Mouse (Mus musculus) forebrain, postnatal 0 days (tissue): ENCODE measurements at regions not wholly inside any gene's neighbourhood (a gene's known extent, or its start where the extent isn't known, plus 50 kb on each side); places are given as distances from the start of the nearest gene placed in this dataset.

ENCODE experiments used
- ATAC-seq: fragments of 200-750 bp; cut with Nextera tagmentation; 2 replicates; pipeline ENCODE4 v1.8.0; 2017; ENCODE audit warnings: mild to moderate bottlenecking, moderate library complexity
- DNase-seq: peaks from one replicate; pipeline ENCODE4 v3.0.0-alpha.2; 2015
- H3K27ac ChIP-seq: fragments of 300-500 bp; sonication (generic); 2 replicates; pipeline ENCODE4 v1.5.1; 2014; ENCODE audit warnings: low read depth, mild to moderate bottlenecking, antibody characterized with exemption, low read length, moderate library complexity, mixed read lengths
- H3K27me3 ChIP-seq: fragments of 300-500 bp; sonication (generic); 2 replicates; pipeline ENCODE4 v1.6.1; 2014; ENCODE audit warnings: mild to moderate bottlenecking, low read length, mixed read lengths; ENCODE audit not compliant: insufficient read depth
- H3K36me3 ChIP-seq: fragments of 300-500 bp; sonication (generic); 2 replicates; pipeline ENCODE4 v1.6.1; 2014; ENCODE audit warnings: mild to moderate bottlenecking, moderate library complexity; ENCODE audit not compliant: insufficient read depth
- H3K4me1 ChIP-seq: fragments of 300-500 bp; sonication (generic); 2 replicates; pipeline ENCODE4 v1.6.1; 2014; ENCODE audit warnings: antibody characterized with exemption; ENCODE audit not compliant: insufficient read depth
- H3K4me2 ChIP-seq: fragments of 300-500 bp; sonication (generic); 2 replicates; pipeline ENCODE4 v1.6.1; 2014; ENCODE audit warnings: low read depth, mild to moderate bottlenecking, moderate library complexity
- H3K4me3 ChIP-seq: fragments of 300-500 bp; sonication (generic); 2 replicates; pipeline ENCODE4 v1.5.1; 2014; ENCODE audit warnings: low read depth, low read length, mixed read lengths
- H3K9ac ChIP-seq: fragments of 300-500 bp; sonication (generic); 2 replicates; pipeline ENCODE4 v1.6.1; 2014; ENCODE audit warnings: mild to moderate bottlenecking
- H3K9me3 ChIP-seq: fragments of 300-500 bp; sonication (generic); 2 replicates; pipeline ENCODE4 v1.6.1; 2016; ENCODE audit warnings: low read length
- CTCF ChIP-seq: sonication (generic); IDR thresholded peaks from 2 replicates; pipeline ENCODE4 v1.5.1; 2016; ENCODE audit warnings: antibody characterized with exemption, control low read depth, low read depth
- WGBS: fragments of 180-500 bp; shearing (Covaris S2); extraction: QIAGEN DNeasy Blood & Tissue Kit; methylation state at CpG from one replicate; pipeline ENCODE4 v1.1.7; 2014; 5-methylcytosine and 5-hydroxymethylcytosine counted together

DNA sequence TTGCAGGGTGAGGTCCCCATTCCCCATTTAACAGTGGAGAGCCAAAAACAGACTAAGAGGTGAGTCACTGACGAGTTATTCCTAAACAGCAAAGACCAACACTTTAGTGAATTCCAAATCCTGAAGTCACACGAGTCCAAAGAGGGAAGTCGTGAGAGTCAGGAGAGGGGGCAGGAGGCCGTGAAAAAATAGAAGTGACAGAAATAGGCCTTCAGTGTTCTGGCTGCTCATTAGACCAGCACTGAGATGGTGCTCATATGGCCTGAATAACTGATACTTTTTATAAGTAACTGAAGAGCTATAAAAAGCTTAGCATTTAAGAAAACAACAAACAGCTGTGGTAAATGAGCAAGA, 68.5 kb upstream of the Bach2 start:
- Histone ChIP-seq H3K27me3 (no peaks in the 10 kb centered on the region), H3K36me3 (no peaks in the 10 kb centered on the region), H3K27ac (no peak overlapping the region), H3K4me3 (no peak overlapping the region), H3K9me3 (no peaks in the 10 kb centered on the region), H3K9ac (no peak overlapping the region), H3K4me2 (no peak overlapping the region), H3K4me1 (no peaks in the 10 kb centered on the region)
- no peak for ATAC-seq
- WGBS: 54% methylated on average over 4 of the region's 4 CpGs
- no peak for TF ChIP-seq CTCF
- no peak for DNase-seq

DNA sequence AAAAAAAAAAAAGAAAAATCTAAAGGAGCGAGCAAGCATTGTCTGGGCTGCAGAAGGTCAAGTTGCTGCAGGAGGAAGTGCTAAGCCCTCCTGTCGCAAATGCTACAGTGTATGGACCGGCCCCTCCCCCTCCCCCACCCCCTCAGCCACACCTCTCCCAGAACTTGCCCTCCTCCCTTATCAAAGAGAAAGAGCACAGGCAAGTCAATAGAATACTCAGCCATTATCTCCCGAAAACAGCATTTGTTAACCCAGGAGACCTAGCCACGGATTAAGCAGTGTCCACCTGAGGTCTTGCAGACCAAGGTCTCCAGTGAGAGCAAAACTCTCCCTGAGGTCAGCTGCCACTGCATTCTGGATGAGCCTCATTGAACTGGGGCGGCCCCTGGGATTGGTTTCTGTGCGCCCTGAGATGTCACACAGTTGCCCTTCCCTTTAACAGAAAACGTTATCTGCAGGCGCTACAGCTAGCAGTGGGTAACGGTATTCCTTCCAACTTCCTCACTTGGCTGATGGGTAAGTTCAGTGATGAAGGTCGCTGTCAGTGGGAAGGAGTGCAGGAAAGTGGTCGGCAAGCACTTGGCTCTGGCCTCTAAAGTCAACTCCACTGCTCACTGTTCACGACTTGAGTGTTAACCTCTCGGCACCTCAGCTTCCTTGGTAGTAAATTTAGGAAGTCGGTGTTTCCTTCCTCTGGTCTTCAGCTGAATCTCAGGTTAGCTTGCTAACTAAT, 68.0 kb upstream of the Bach2 start:
- Histone ChIP-seq H3K36me3 (no peaks in the 10 kb centered on the region), H3K4me2 (no peak overlapping the region), H3K9ac (no peak overlapping the region), H3K4me3 (no peak overlapping the region), H3K27me3 (no peaks in the 10 kb centered on the region), H3K4me1 (no peaks in the 10 kb centered on the region), H3K27ac (no peak overlapping the region), H3K9me3 (no peaks in the 10 kb centered on the region)
- ATAC-seq: no peak
- WGBS: 72% methylated on average over 15 of the region's 15 CpGs
- no peak for TF ChIP-seq CTCF
- DNase-seq: no peak

DNA sequence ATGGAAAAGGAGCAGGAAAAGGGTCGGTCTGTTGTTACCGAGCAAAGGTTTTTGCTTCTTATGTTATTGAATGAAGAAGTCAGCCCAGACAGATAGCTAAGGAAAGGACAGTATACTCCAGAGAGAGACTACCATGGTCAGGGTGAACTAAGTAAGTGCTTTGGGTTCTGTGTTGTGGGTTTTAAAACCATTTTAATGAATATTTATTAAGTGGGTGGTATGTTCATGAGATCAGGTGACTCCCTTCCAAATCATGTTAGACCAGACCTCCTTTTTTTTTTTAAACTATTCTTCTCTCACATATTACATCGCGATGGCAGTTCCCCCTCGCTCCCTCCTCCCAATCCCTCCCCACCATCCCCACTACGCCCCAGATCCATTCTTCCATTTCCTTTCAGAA, 67.3 kb upstream of the Bach2 start:
- Histone ChIP-seq H3K9ac (no peak overlapping the region), H3K4me1 (no peaks in the 10 kb centered on the region), H3K4me3 (no peak overlapping the region), H3K36me3 (no peaks in the 10 kb centered on the region), H3K27ac (no peak overlapping the region), H3K4me2 (no peak overlapping the region), H3K9me3 (no peaks in the 10 kb centered on the region), H3K27me3 (no peaks in the 10 kb centered on the region)
- DNase-seq: no peak
- 97% methylated on average over 6 of the region's 6 CpGs for WGBS
- no peak for TF ChIP-seq CTCF
- no peak for ATAC-seq

DNA sequence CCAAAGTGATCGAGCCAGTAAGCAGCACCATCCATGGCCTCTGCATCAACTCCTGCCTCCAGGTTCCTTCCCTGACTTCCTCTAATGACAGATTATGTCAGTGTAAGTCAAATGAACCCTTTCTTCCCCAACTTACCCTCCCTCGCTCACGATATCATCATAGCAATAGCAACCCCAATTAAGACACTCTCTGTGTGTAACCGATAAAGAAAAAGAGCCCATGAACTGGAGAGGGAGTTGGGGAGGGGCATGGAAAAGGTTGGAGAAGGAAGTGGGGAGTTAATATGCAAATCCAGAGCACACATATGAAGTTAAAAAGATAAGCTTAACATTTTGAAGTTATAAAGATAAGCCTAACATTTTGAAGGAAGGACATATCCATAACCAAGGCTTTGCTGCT, 65.6 kb upstream of the Bach2 start:
- H3K4me2 ChIP-seq: no peak overlapping the region
- no peak overlapping the region for H3K27ac ChIP-seq
- no peaks in the 10 kb centered on the region for H3K27me3 ChIP-seq
- H3K4me1 ChIP-seq: no peaks in the 10 kb centered on the region
- no peaks in the 10 kb centered on the region for H3K9me3 ChIP-seq
- WGBS: 77% methylated on average over 4 of the region's 4 CpGs
- DNase-seq: no peak
- no peak overlapping the region for H3K9ac ChIP-seq
- no peak for ATAC-seq
- TF ChIP-seq CTCF: no peak
- H3K4me3 ChIP-seq: no peak overlapping the region
- no peaks in the 10 kb centered on the region for H3K36me3 ChIP-seq

DNA sequence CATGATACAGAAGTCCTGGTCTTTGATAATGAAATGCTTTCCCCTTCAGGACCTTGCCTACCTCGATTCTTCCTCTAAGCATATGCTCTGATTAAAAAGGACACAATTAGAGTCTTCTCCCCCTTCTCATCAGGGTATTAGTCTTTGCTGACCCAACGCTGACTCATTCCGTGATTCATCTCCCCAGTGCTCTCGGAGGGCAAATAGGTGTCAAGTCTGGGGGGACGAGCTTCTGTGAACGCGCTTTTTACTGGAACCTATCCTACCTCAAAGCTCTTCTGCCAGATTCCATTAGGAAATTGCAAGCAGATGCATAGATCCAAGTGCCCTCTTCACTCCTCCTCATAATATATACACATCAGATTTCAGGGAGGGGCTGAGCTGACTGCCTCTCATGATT, 63.8 kb upstream of the Bach2 start:
- DNase-seq: no peak
- H3K36me3 ChIP-seq: no peaks in the 10 kb centered on the region
- no peaks in the 10 kb centered on the region for H3K9me3 ChIP-seq
- H3K27ac ChIP-seq: no peak overlapping the region
- 79% methylated on average over 7 of the region's 7 CpGs for WGBS
- ATAC-seq: no peak
- H3K4me3 ChIP-seq: no peak overlapping the region
- no peaks in the 10 kb centered on the region for H3K27me3 ChIP-seq
- no peaks in the 10 kb centered on the region for H3K4me1 ChIP-seq
- no peak overlapping the region for H3K9ac ChIP-seq
- no peak overlapping the region for H3K4me2 ChIP-seq
- TF ChIP-seq CTCF: no peak

DNA sequence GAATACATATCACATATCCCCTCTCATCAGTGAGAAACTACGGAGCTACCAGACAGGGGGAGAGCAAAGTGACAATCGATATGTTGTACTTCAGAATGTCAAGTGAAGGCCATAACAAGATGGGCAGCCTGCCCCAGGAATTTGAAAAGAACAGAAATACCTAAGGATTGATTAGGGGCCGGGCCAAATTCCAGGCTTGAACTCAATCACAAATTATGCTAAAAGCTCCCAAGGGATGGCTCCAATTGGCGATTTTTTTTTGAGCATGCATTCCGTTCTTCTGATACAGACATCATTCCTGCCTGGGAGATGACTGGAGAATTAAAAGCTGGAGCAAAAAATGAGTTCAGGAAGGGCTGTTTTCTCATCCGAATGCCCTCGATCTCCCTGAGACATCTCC, 63.4 kb upstream of the Bach2 start:
- no peak for DNase-seq
- no peaks in the 10 kb centered on the region for H3K36me3 ChIP-seq
- no peak for ATAC-seq
- 78% methylated on average over 7 of the region's 7 CpGs for WGBS
- no peaks in the 10 kb centered on the region for H3K27me3 ChIP-seq
- H3K9ac ChIP-seq: no peak overlapping the region
- H3K4me2 ChIP-seq: no peak overlapping the region
- TF ChIP-seq CTCF: no peak
- no peaks in the 10 kb centered on the region for H3K4me1 ChIP-seq
- no peaks in the 10 kb centered on the region for H3K9me3 ChIP-seq
- no peak overlapping the region for H3K4me3 ChIP-seq
- H3K27ac ChIP-seq: no peak overlapping the region

DNA sequence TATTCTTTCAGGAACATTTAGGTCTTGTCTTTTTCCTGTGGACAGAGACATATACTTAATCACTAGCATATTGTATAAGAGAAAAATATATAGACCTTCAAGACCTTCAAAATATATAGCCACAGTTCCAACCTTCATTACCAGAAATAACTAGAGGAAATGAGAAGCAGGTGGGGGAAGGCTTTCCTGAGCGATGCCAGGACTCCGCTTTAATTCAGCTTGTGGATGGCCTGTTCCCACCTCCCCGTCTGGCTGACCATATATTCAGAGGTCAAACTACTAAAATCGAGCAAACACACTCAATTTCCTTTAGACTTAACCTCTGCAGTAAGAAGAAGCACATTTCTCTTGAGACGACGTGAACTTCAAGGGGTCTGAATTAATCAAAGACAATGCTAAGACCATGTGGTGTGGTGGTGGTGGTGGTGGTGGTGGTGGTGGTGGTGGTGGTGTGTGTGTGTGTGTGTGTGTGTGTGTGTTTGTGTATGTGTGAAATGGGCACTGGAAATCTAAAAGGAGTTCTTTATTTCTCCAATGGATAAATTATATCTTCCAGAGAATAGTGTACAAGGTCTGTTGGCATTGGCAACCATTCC, 62.7 kb upstream of the Bach2 start:
- no peaks in the 10 kb centered on the region for H3K4me1 ChIP-seq
- H3K4me3 ChIP-seq: no peak overlapping the region
- WGBS: 62% methylated on average over 6 of the region's 6 CpGs
- H3K27ac ChIP-seq: no peak overlapping the region
- H3K9ac ChIP-seq: no peak overlapping the region
- ATAC-seq (no peak), DNase-seq (no peak)
- no peaks in the 10 kb centered on the region for H3K36me3 ChIP-seq
- H3K9me3 ChIP-seq: no peaks in the 10 kb centered on the region
- no peak overlapping the region for H3K4me2 ChIP-seq
- H3K27me3 ChIP-seq: no peaks in the 10 kb centered on the region
- no peak for TF ChIP-seq CTCF
